Mouse (Mus musculus) CD8-positive naive resting alpha-beta T cell, adult 2 months (primary cell): ENCODE data around the gene Hoxa3.

Source experiments
- DNase-seq, 2 experiments: peaks; one replicate each; pipeline ENCODE4 v3.0.0; 2022; ENCODE audit warnings: low read depth in 2 of 2, low spot score in 2 of 2

Gene Hoxa3

GRCm38 (mm10) chr6:52220003-52220864 is 7.1 kb upstream of the Hoxa3 start:
- DNase-seq: no peak

DNA sequence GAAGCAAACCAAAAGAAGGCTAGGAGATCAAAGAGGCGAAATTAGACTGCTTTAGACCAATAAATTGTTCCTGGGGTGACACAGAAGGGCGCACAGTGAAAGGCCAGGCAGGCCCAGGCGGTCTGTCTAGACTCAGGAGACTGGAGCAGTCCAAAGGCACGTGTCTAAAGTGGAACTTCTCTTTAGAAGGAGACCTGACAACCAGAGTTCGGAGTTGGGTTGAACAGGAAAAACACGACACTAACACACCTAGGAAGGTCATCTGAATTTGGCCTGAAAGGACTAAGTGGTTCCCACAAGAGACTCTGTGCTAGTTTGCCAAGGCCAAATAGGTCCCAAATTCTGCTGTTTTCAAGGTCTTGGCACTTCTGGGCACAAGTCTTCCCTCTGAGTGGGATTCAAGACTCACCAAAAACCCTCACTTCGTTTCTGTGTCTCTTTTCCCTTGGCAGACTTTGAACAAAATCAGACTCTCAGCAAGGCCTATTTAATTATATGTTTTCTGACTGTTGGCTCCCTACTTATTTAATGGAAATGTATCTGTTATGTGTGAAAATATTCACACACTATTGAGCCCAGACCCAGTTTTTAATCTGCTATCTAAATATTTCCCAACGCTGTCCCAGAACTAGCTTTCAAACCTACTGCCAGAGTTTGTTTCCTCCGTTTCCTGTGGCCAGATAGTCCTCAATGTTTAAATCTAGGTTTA is 6.3 kb upstream of the Hoxa3 start:
- no peak for DNase-seq

DNA sequence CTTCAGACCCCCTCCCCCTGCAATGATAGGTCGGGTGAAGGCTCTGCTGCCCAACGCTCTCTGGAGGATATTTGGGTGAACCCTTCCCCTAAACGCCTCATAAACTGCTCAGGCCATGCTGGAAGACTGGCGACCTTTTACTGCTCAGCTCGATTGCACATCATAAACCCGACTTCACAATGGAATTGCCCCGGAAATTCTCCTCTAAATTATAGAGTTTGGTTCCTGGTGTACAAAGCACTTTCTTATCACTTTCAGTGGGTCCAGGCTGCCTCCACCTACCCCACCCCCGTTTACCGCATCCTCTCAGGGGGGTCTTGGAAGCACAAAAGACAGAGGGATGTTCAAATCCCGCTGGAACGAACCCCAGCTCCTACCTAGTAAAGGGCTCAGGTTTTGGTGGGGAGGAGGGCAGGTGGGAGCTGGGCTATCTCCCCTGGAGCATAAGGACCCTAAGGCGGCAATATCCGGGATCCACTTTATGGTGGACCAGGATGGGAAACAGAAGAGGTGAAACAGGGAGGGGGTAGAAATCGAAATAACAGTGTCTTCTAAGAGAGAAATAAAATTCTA is 5.6 kb upstream of the Hoxa3 start:
- no peak for DNase-seq

DNA sequence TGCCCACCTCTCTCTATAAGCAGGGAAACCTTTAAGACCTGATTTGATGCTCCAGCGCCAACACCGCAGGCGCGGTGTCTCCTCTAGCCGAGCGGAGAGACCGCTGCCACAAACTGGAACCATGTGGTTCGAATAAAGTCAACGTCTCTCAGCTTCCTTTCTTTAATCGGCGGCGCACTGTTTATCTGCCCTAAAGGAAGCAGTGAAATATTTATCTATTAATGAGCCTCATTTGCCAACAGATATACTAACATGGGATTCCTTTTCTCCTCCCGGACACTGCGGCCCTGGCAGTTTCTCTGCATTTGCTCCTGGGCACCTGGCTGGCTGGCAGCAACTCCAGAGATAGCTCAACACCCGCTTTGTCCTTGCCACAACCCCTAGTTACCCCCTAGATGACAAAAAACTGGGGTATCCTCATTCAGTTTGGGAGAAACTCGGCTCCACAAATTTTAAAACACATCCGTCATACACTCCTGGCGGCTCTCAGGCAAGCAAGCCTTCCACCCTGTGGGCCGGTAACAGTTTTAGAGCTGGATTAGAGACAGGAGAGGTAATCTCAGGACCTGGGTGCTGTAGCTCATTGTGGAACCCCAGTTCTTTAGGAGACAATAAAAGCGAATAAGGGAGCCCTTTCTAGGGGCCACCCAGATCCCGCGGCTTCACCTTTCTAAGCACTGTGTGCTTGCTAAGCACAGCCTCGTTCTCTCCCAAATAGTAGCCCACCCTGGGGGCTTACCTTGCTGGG is 4.9 kb upstream of the Hoxa3 start:
- DNase-seq: no peak

DNA sequence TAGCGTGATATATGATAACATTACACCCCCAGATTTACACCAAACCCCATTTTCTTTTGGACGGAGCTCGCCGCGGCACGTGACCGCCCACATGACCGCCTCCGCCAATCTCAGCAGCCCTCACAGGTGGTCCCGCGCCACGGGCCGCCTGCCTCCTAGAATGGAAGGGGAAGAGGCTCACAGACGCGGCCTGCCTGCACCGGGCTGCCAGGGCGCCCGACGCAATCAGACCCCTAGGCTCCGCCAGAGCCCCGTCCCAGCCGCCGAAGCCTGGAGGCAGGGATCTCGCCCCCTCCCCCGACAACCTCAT is 4.3 kb upstream of the Hoxa3 start:
- no peak for DNase-seq

DNA sequence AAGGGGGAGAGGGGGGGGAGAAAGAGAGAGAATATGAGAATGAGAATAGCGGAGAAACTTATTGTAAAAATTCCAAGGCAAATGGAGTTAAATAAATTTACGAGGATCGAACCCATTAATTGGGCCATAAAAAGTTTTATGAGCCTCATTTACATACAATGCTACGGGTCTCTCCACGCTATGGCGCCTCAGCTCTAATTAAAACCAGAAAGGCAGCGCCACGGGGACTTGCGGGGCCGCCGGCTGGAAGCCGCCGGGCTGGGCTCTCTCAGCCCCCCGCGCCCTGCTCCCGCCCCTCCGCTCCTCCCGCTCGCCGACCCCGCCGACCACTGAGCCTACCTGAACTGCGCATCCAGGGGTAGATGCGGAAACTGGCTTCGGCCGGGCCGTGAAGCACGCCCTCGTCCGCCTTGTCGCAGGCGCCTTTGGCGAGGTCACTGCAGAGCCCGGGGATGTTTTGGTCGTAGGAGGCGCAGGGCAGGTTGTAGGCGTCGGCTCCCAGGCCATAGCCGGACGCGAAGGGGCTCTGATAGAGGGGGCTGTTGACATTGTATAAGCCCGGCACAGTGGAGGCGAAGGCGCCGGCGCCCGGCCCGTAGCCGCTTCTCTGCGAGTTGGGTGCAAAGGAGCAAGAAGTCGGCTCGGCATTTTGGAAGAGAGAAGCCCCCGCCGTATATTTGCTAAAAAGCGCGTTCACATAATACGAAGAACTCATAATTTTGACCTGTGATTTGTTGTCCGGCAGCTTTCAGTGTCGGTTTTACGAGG is 3.7 kb upstream of the Hoxa3 start:
- no peak for DNase-seq

DNA sequence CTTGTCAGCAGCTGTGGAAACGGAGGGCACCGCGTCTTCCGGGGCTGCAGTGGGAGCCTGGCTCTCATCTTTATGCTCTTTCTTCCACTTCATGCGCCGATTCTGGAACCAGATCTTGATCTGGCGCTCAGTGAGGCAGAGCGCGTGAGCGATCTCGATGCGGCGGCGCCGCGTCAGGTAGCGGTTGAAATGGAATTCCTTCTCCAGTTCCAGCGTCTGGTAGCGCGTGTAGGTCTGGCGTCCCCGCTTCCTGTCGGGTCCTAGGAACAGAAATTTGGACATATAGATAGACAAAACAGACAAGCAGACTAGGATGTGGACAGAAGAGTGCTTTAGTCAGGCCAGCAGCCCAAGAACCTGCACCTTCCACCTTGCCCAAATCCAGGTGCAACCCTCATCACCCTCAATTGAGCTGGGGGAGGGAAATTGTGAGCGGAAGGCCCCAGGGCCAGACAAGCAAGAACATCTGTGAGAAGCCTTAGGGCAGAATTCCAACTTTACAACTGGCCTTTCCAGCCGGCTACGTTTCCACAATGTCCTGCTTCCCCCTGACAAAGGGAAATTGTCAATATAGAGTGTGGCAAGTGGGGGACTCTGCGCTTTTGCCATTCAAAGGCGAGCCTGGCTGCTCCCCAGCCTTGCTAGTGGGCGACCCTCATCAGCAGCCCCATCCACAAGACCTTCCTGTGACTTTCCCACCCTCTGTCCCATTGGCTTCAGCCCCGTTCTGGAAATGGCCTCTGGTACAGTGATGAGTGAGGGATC is 2.8 kb upstream of the Hoxa3 start:
- DNase-seq: no peak

GRCm38 (mm10) chr6:52215070-52215469 is 1.9 kb upstream of the Hoxa3 start:
- no peak for DNase-seq

GRCm38 (mm10) chr6:52214271-52214670 is 1.1 kb upstream of the Hoxa3 start:
- DNase-seq: no peak

- DNase-seq: no peak
Observed at GRCm38 (mm10) chr6:52212556-52213118, 499 bp downstream of the Hoxa3 start.

GRCm38 (mm10) chr6:52211961-52212360 is 1.2 kb downstream of the Hoxa3 start:
- no peak for DNase-seq

- DNase-seq: peak; percentile 60 to 73
Observed at GRCm38 (mm10) chr6:52211170-52211935, 1.8 kb downstream of the Hoxa3 start.

DNA sequence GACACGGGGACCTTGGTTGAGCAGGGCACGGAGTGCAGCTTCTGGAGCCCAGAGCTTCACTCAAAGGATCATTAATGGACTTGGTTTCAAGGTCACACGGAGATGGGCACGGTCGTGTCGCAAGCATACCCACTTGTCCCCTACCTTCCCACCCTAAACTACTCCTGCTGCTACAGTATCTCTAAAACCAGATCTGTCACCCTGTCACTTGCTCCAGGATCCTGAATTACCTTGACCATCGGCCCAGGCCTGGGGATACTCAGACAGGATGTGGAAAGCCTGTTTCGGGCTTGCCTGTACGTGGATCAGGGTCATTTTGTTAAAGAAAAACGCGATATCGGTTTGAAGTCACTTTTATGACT is 3.5 kb downstream of the Hoxa3 start:
- DNase-seq: no peak

DNA sequence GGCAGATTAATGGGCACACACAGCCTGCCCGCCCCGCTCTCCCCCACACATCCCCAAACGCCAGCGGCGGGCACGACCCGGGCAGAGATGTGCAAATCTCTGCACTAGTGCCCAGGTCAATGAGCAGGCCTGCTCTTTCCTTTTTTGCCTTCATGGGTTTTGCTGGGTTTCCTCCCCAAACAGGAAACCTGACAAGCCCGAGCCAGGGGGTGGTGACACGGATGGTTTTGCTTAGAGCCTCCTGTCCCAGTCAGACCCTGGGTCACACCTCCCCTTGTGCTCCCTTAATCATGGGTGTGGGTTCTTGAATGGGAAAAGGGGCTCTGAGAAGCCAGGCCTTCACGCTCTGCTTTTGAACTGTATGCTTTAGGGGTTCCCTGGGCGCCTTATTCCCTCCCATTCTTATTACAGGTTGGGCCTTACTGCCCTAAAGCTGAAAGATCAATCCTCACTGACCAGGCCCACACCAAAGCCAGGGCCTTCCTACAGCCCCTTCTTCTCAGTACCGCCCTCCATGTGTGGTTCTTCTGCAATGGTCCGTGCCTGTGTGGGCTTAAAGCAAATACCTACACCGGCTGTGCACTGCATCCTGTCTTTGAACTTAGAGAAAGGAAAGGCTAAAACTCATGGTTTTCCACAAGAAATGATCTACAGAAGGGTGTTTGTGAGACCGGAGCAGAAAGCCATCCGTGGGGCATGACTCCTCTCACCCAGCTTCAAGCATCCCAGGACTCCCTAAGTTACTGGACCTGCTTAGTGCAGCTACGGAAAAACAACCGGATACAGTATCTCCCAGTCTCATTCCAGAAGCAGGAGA is 4.1 kb downstream of the Hoxa3 start:
- no peak for DNase-seq

GRCm38 (mm10) chr6:52208072-52208867 is 4.9 kb downstream of the Hoxa3 start, which contains the start of gene Hoxa6:
Gene Hoxa6 (minus strand): TSS chr6:52208722.
- no peak for DNase-seq

DNA sequence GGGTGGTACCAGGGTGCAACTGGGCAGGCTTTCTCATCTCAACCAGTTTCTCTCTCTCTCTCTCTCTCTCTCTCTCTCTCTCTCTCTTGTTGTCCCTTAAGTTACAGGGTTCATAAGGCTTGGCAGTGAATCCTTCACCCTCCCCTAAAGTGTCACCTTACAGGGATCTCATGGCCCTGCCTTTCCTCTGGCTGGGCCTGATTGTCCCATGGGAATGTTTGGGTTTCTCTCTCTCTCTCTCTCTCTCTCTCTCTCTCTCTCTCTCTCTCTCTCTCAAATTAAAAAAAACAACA is 5.5 kb downstream of the Hoxa3 start:
- no peak for DNase-seq

GRCm38 (mm10) chr6:52206882-52207683 is 6.1 kb downstream of the Hoxa3 start:
- no peak for DNase-seq
